Mouse (Mus musculus) intestine, embryonic 16.5 days (tissue): ENCODE measurements around the gene Agbl1. TPM values are rescaled to one million over a fixed set of nuclear protein-coding genes. Genes with fewer than 3 reads are reported as not detected.

Experiments used
- ATAC-seq: fragments of 200-750 bp; cut with Nextera tagmentation; 2 replicates; pipeline ENCODE4 v1.8.0; 2017; ENCODE audit warnings: moderate TSS enrichment, moderate library complexity
- H3K27ac ChIP-seq: fragments of 300-500 bp; sonication (generic); 2 replicates; pipeline ENCODE4 v1.5.1; 2014; ENCODE audit warnings: mild to moderate bottlenecking, low read length
- H3K27me3 ChIP-seq: fragments of 300-500 bp; sonication (generic); replicated peaks from 2 replicates; pipeline ENCODE4 v1.6.1; 2014; ENCODE audit warnings: low read length, control low read depth, mixed read lengths; ENCODE audit not compliant: control insufficient read depth, insufficient read depth
- H3K36me3 ChIP-seq: fragments of 300-500 bp; sonication (generic); 2 replicates; pipeline ENCODE4 v1.6.1; 2014; ENCODE audit warnings: low read length, control low read depth; ENCODE audit not compliant: control insufficient read depth, insufficient read depth
- H3K4me1 ChIP-seq: fragments of 300-500 bp; sonication (generic); 2 replicates; pipeline ENCODE4 v1.6.1; 2014; ENCODE audit warnings: low read length, control low read depth, mixed read lengths; ENCODE audit not compliant: control insufficient read depth, insufficient read depth
- H3K4me2 ChIP-seq: fragments of 300-500 bp; sonication (generic); 2 replicates; pipeline ENCODE4 v1.6.1; 2014; ENCODE audit warnings: low read depth, low read length, control low read depth
- H3K4me3 ChIP-seq: fragments of 300-500 bp; sonication (generic); 2 replicates; pipeline ENCODE4 v1.5.1; 2014; ENCODE audit warnings: mild to moderate bottlenecking, low read length
- H3K9ac ChIP-seq: fragments of 300-500 bp; sonication (generic); 2 replicates; pipeline ENCODE4 v1.6.1; 2014; ENCODE audit warnings: low read depth, low read length
- H3K9me3 ChIP-seq: fragments of 300-500 bp; sonication (generic); 2 replicates; pipeline ENCODE4 v1.6.1; 2016; ENCODE audit warnings: low read length, control low read depth; ENCODE audit not compliant: control insufficient read depth
- WGBS: fragments of 180-500 bp; shearing (Covaris S2); extraction: QIAGEN DNeasy Blood & Tissue Kit; methylation state at CpG from one replicate; pipeline ENCODE4 v1.1.7; 2014; 5-methylcytosine and 5-hydroxymethylcytosine counted together
- polyA plus RNA-seq: library from polyadenylated mRNA; unstranded; fragments of >200 nt; fragmentation: Nextera tagmentation; extraction: Ambion mirVana; gene quantifications from 2 replicates; pipeline ENCODE4 v1.2.1, GENCODE M21; 2015

Gene Agbl1
- polyA plus RNA-seq, 1 experiment from 2014 or later = not detected

GRCm38 (mm10) chr7:76788561-76789306, 559.0 kb downstream of the Agbl1 start:
- Histone ChIP-seq H3K9me3 (no peaks in the 10 kb centered on the region), H3K9ac (no peak overlapping the region), H3K4me2 (no peak overlapping the region), H3K27ac (no peak overlapping the region), H3K27me3 (no peaks in the 10 kb centered on the region), H3K36me3 (no peaks in the 10 kb centered on the region), H3K4me3 (no peak overlapping the region), H3K4me1 (no peaks in the 10 kb centered on the region)
- ATAC-seq = no peak
- WGBS = 13% methylated on average over 1 of the region's 1 CpGs

GRCm38 (mm10) chr7:76790041-76790440, 560.4 kb downstream of the Agbl1 start:
- no peak for ATAC-seq
- no peak overlapping the region for H3K4me2 ChIP-seq
- no peak overlapping the region for H3K9ac ChIP-seq
- H3K4me1 ChIP-seq = no peaks in the 10 kb centered on the region
- no peaks in the 10 kb centered on the region for H3K9me3 ChIP-seq
- no peaks in the 10 kb centered on the region for H3K27me3 ChIP-seq
- H3K4me3 ChIP-seq = no peak overlapping the region
- H3K27ac ChIP-seq = no peak overlapping the region
- H3K36me3 ChIP-seq = no peaks in the 10 kb centered on the region
- WGBS = 68% methylated on average over 2 of the region's 2 CpGs

GRCm38 (mm10) chr7:76791247-76791646, 561.6 kb downstream of the Agbl1 start:
- H3K27ac ChIP-seq = no peak overlapping the region
- ATAC-seq = no peak
- H3K27me3 ChIP-seq = no peaks in the 10 kb centered on the region
- H3K36me3 ChIP-seq = no peaks in the 10 kb centered on the region
- WGBS = 74% methylated on average over 4 of the region's 4 CpGs
- H3K4me3 ChIP-seq = no peak overlapping the region
- H3K9me3 ChIP-seq = no peaks in the 10 kb centered on the region
- no peak overlapping the region for H3K4me2 ChIP-seq
- H3K9ac ChIP-seq = no peak overlapping the region
- H3K4me1 ChIP-seq = no peaks in the 10 kb centered on the region

- Histone ChIP-seq H3K4me3 (no peak overlapping the region), H3K36me3 (no peaks in the 10 kb centered on the region), H3K27me3 (no peaks in the 10 kb centered on the region), H3K4me1 (no peaks in the 10 kb centered on the region), H3K27ac (no peak overlapping the region), H3K4me2 (no peak overlapping the region), H3K9me3 (no peaks in the 10 kb centered on the region), H3K9ac (no peak overlapping the region)
- WGBS = 43% methylated on average over 3 of the region's 3 CpGs
- ATAC-seq = no peak
Observed at GRCm38 (mm10) chr7:76810003-76810402, 580.3 kb downstream of the Agbl1 start.

- Histone ChIP-seq H3K4me3 (no peak overlapping the region), H3K36me3 (no peaks in the 10 kb centered on the region), H3K9ac (no peak overlapping the region), H3K9me3 (no peaks in the 10 kb centered on the region), H3K27ac (no peak overlapping the region), H3K4me2 (no peak overlapping the region), H3K27me3 (no peaks in the 10 kb centered on the region), H3K4me1 (no peaks in the 10 kb centered on the region)
- no peak for ATAC-seq
- 79% methylated on average over 2 of the region's 2 CpGs for WGBS
Observed at GRCm38 (mm10) chr7:76820571-76820970, 590.9 kb downstream of the Agbl1 start.

GRCm38 (mm10) chr7:76842146-76842545, 612.5 kb downstream of the Agbl1 start:
- no peak overlapping the region for H3K27ac ChIP-seq
- H3K4me1 ChIP-seq = no peaks in the 10 kb centered on the region
- WGBS = 88% methylated on average over 3 of the region's 3 CpGs
- H3K36me3 ChIP-seq = no peaks in the 10 kb centered on the region
- no peak overlapping the region for H3K4me3 ChIP-seq
- no peaks in the 10 kb centered on the region for H3K27me3 ChIP-seq
- no peaks in the 10 kb centered on the region for H3K9me3 ChIP-seq
- H3K9ac ChIP-seq = no peak overlapping the region
- no peak overlapping the region for H3K4me2 ChIP-seq
- ATAC-seq = no peak

- 70% methylated on average over 22 of the region's 22 CpGs for WGBS
- Histone ChIP-seq H3K36me3 (no peaks in the 10 kb centered on the region), H3K4me2 (no peak overlapping the region)
Observed at GRCm38 (mm10) chr7:76889416-76890209, 659.9 kb downstream of the Agbl1 start.

GRCm38 (mm10) chr7:76904096-76904495, 674.4 kb downstream of the Agbl1 start:
- no peak overlapping the region for H3K27ac ChIP-seq
- 83% methylated on average over 1 of the region's 1 CpGs for WGBS
- no peaks in the 10 kb centered on the region for H3K27me3 ChIP-seq
- ATAC-seq = no peak
- no peak overlapping the region for H3K9ac ChIP-seq
- H3K4me2 ChIP-seq = no peak overlapping the region
- no peaks in the 10 kb centered on the region for H3K4me1 ChIP-seq
- no peak overlapping the region for H3K4me3 ChIP-seq
- no peaks in the 10 kb centered on the region for H3K9me3 ChIP-seq
- no peaks in the 10 kb centered on the region for H3K36me3 ChIP-seq

More at GRCm38 (mm10) chr7:76889416-76890209, 659.9 kb downstream of the Agbl1 start:
- H3K27me3 ChIP-seq = no peaks in the 10 kb centered on the region
- H3K4me3 ChIP-seq = no peak overlapping the region
- H3K4me1 ChIP-seq = no peaks in the 10 kb centered on the region
- H3K9ac ChIP-seq = no peak overlapping the region
- H3K27ac ChIP-seq = no peak overlapping the region
- H3K9me3 ChIP-seq = no peaks in the 10 kb centered on the region
- no peak for ATAC-seq

- Histone ChIP-seq H3K4me1 (no peaks in the 10 kb centered on the region), H3K36me3 (no peaks in the 10 kb centered on the region), H3K9ac (no peak overlapping the region), H3K9me3 (no peaks in the 10 kb centered on the region), H3K4me2 (no peak overlapping the region), H3K27me3 (no peaks in the 10 kb centered on the region), H3K27ac (no peak overlapping the region), H3K4me3 (no peak overlapping the region)
- no peak for ATAC-seq
- 82% methylated on average over 5 of the region's 5 CpGs for WGBS
Observed at GRCm38 (mm10) chr7:76911672-76912071, 682.0 kb downstream of the Agbl1 start.
